Mouse (Mus musculus): Measurements from ENCODE around the gene Ncoa6. TPM values are rescaled to one million over a fixed set of nuclear protein-coding genes. Genes with fewer than 3 reads are reported as not detected.

Ncoa6 gene
- polyA plus RNA-seq, 1 experiment from 2014 or later, result 21.4 TPM

GRCm38 (mm10) chr2:155354402-155354801 is 119.3 kb downstream of the Ncoa6 start:
- H3K4me3 ChIP-seq, result no peak overlapping the region
- ATAC-seq (ENCODE audit: low FRiP score, low read depth), result no peak
- no peak overlapping the region for H3K27ac ChIP-seq (replicated peaks)
- H3K27me3 ChIP-seq, result no peaks in the 10 kb centered on the region
- no peaks in the 10 kb centered on the region for H3K9me3 ChIP-seq
- H3K4me1 ChIP-seq (replicated peaks), result peaks cover 22% of the 10 kb centered on the region
- WGBS, result 92% methylated on average over 3 of the region's 3 CpGs
- H3K36me3 ChIP-seq, result no peaks in the 10 kb centered on the region
- no peak overlapping the region for H3K9ac ChIP-seq
- no peak overlapping the region for H3K4me2 ChIP-seq

- no peak overlapping the region for H3K9ac ChIP-seq
- 0 out of 2 replicates have a peak, but pooled peaks cover 4% of the 10 kb centered on the region for H3K36me3 ChIP-seq
- no peaks in the 10 kb centered on the region for H3K27me3 ChIP-seq
- no peak overlapping the region for H3K4me3 ChIP-seq
- H3K27ac ChIP-seq (replicated peaks), result no peak overlapping the region
- no peaks in the 10 kb centered on the region for H3K9me3 ChIP-seq
- no peak for ATAC-seq (ENCODE audit: low FRiP score, low read depth)
- 84% methylated on average over 1 of the region's 1 CpGs for WGBS
- no peak overlapping the region for H3K4me2 ChIP-seq
- no peaks in the 10 kb centered on the region for H3K4me1 ChIP-seq (replicated peaks)
Observed at GRCm38 (mm10) chr2:155346670-155347069, 127.0 kb downstream of the Ncoa6 start.

MicroRNAs within 50 kb of the gene (microRNA counts, 519-probe panel; counts per million panel counts)
- microRNA mmu-miR-695, result 2,654 counts per million, percentile 47 among the panel's probes with 10 or more counts

Small RNA genes lying within 50 kb of the gene (microRNA-seq; reads per million reads assigned to microRNA genes)
- not detected for gene Mir695

Other genes starting within 250 kb of the Ncoa6 start
- 750 and 762 TPM in 2 replicates for gene Dynlrb1, start 237.4 kb downstream of the Ncoa6 start, polyA plus RNA-seq (2015; fragmentation: Nextera tagmentation; extraction: Ambion mirVana)
- gene Map1lc3a, start 197.6 kb downstream of the Ncoa6 start, polyA plus RNA-seq (2015; fragmentation: Nextera tagmentation; extraction: Ambion mirVana), result 631 and 685 TPM in 2 replicates
- 61.9 and 62.6 TPM in 2 replicates for gene Pigu, start 116.5 kb downstream of the Ncoa6 start, polyA plus RNA-seq (2015; fragmentation: Nextera tagmentation; extraction: Ambion mirVana)
- gene Trp53inp2, start 92.8 kb downstream of the Ncoa6 start, polyA plus RNA-seq (2015; fragmentation: Nextera tagmentation; extraction: Ambion mirVana), result 101 and 128 TPM in 2 replicates
- 26.9 and 28.5 TPM in 2 replicates for gene Acss2, start 44.1 kb upstream of the Ncoa6 start, polyA plus RNA-seq (2015; fragmentation: Nextera tagmentation; extraction: Ambion mirVana)
- 74.5 and 80.8 TPM in 2 replicates for gene Ggt7, start 44.3 kb upstream of the Ncoa6 start, polyA plus RNA-seq (2015; fragmentation: Nextera tagmentation; extraction: Ambion mirVana)
- 14.9 and 15.3 TPM in 2 replicates for gene Gss, start 118.9 kb upstream of the Ncoa6 start, polyA plus RNA-seq (2015; fragmentation: Nextera tagmentation; extraction: Ambion mirVana)
- 1.4 and 1.6 TPM in 2 replicates for gene Myh7b, start 137.3 kb upstream of the Ncoa6 start, polyA plus RNA-seq (2015; fragmentation: Nextera tagmentation; extraction: Ambion mirVana)
- gene Trpc4ap, start 218.5 kb upstream of the Ncoa6 start, polyA plus RNA-seq (2015; fragmentation: Nextera tagmentation; extraction: Ambion mirVana), result 162 and 164 TPM in 2 replicates

Data from hindbrain, embryonic 15.5 days (tissue).